Mouse (Mus musculus) embryonic stem cell, embryonic (primary cell): Measurements from ENCODE around the gene Bbip1.

Source experiments
- CTCF ChIA-PET, 4 experiments: fragments of 300-600 bp in 2 of 4; fragments of 350-600 bp in 2 of 4; sonication (Branson Sonifier 250); formaldehyde crosslinking; loops; one replicate each; lab custom pipeline; 2022; ENCODE audit warnings: inconsistent platforms in 2 of 4; lab: Charles Lee
- POLR2A ChIA-PET, 4 experiments: fragments of 300-600 bp in 2 of 4; fragments of 350-600 bp in 2 of 4; sonication (Branson Sonifier 250); formaldehyde crosslinking; loops; one replicate each; lab custom pipeline; 2022; ENCODE audit warnings: antibody characterized with exemption in 4 of 4, inconsistent platforms in 1 of 4; lab: Charles Lee

Bbip1 gene

GRCm38 (mm10) chr19:53901931-53902738, 42.3 kb downstream of the Bbip1 start:
- ChIA-PET CTCF (interaction anchor here in 1 of 4 experiments (0.6 to 1.8 kb wide), 3 partner anchors 22 to 197 kb away, joined by 3 to 6 read pairs (median 3); no protein-coding TSS in a partner anchor), POLR2A (interaction anchor here in 3 of 4 experiments (0.6 to 6.2 kb wide), 38 partner anchors 8 to 305 kb away, joined by 3 to 104 read pairs (median 7); partner anchors contain the start of genes Bbip1 (in 2 of the 3), Pdcd4 (in 2 of the 3), Shoc2 (in 2 of the 3) and Smc3 (in 2 of the 3))

GRCm38 (mm10) chr19:53899941-53900610, 44.4 kb downstream of the Bbip1 start:
- POLR2A ChIA-PET: interaction anchor here in 3 of 4 experiments (0.9 to 6.2 kb wide), 5 partner anchors 8 to 79 kb away, joined by 3 to 71 read pairs (median 4); partner anchors contain the start of gene Pdcd4 (in 2 of the 3)
- CTCF ChIA-PET: no interaction called here

GRCm38 (mm10) chr19:53898970-53899900, 45.2 kb downstream of the Bbip1 start:
- CTCF ChIA-PET: interaction anchor here in 1 of 4 experiments (0.6 kb wide), 1 partner anchor 94 kb away, joined by 3 read pairs; no protein-coding TSS in a partner anchor
- POLR2A ChIA-PET: interaction anchor here in 3 of 4 experiments (0.5 to 1.2 kb wide), 6 partner anchors 9 to 78 kb away, joined by 3 to 4 read pairs (median 3); no protein-coding TSS in a partner anchor

- ChIA-PET CTCF (interaction anchor here in 1 of 4 experiments (0.6 kb wide), 1 partner anchor 93 kb away, joined by 3 read pairs; no protein-coding TSS in a partner anchor), POLR2A (interaction anchor here in 2 of 4 experiments (0.5 to 1.2 kb wide), 6 partner anchors 8 to 299 kb away, joined by 3 to 8 read pairs (median 4); no protein-coding TSS in a partner anchor)
These were observed 45.9 kb downstream of the Bbip1 start for GRCm38 (mm10) chr19:53898498-53898897.

- CTCF ChIA-PET: no interaction called here
- POLR2A ChIA-PET: interaction anchor here in 2 of 4 experiments (0.6 to 1.2 kb wide), 4 partner anchors 17 to 298 kb away, joined by 3 to 8 read pairs (median 4); no protein-coding TSS in a partner anchor
These were observed 46.4 kb downstream of the Bbip1 start for GRCm38 (mm10) chr19:53898046-53898445.

GRCm38 (mm10) chr19:53894538-53895121, 49.8 kb downstream of the Bbip1 start:
- ChIA-PET POLR2A (interaction anchor here in 3 of 4 experiments (0.6 to 2.6 kb wide), 7 partner anchors 8 to 611 kb away, joined by 3 to 28 read pairs (median 3); partner anchors contain the start of genes Bbip1 (in 1 of the 3) and Shoc2 (in 1 of the 3)), CTCF (interaction anchor here in 1 of 4 experiments (0.7 kb wide), 1 partner anchor 474 kb away, joined by 4 read pairs; no protein-coding TSS in a partner anchor)

GRCm38 (mm10) chr19:53893711-53894171, 50.7 kb downstream of the Bbip1 start:
- CTCF ChIA-PET: no interaction called here

GRCm38 (mm10) chr19:53892838-53893359, 51.5 kb downstream of the Bbip1 start:
- CTCF ChIA-PET: no interaction called here
- POLR2A ChIA-PET: interaction anchor here in 3 of 4 experiments (0.7 to 2.6 kb wide), 6 partner anchors 10 to 58 kb away, joined by 3 to 28 read pairs (median 5); no protein-coding TSS in a partner anchor

More at GRCm38 (mm10) chr19:53893711-53894171, 50.7 kb downstream of the Bbip1 start:
- POLR2A ChIA-PET: interaction anchor here in 3 of 4 experiments (0.6 to 2.6 kb wide), 9 partner anchors 9 to 583 kb away, joined by 3 to 28 read pairs (median 3); partner anchors contain the start of genes Bbip1 (in 1 of the 3), Mxi1 (in 1 of the 3) and Shoc2 (in 1 of the 3)

GRCm38 (mm10) chr19:53892061-53892460, 52.4 kb downstream of the Bbip1 start, which contains the start of gene Pdcd4:
Gene Pdcd4, plus strand, starts transcription at chr19:53892231.
- CTCF ChIA-PET: interaction anchor here in 1 of 4 experiments (1.2 kb wide), 1 partner anchor 50 kb away, joined by 3 read pairs; no protein-coding TSS in a partner anchor
- POLR2A ChIA-PET: interaction anchor here in 3 of 4 experiments (0.8 to 4.1 kb wide), 18 partner anchors 9 to 165 kb away, joined by 3 to 104 read pairs (median 5); partner anchors contain the start of genes Bbip1 (in 2 of the 3) and Shoc2 (in 2 of the 3)

GRCm38 (mm10) chr19:53891569-53891968, 52.9 kb downstream of the Bbip1 start:
- CTCF ChIA-PET: interaction anchor here in 1 of 4 experiments (1.2 kb wide), 1 partner anchor 50 kb away, joined by 3 read pairs; no protein-coding TSS in a partner anchor

GRCm38 (mm10) chr19:53890781-53891251, 53.6 kb downstream of the Bbip1 start:
- ChIA-PET CTCF (interaction anchor here in 1 of 4 experiments (1.2 kb wide), 1 partner anchor 49 kb away, joined by 3 read pairs; no protein-coding TSS in a partner anchor), POLR2A (interaction anchor here in 3 of 4 experiments (0.6 to 4.1 kb wide), 59 partner anchors 9 to 1335 kb away, joined by 3 to 104 read pairs (median 4); partner anchors contain the start of genes Bbip1 (in 2 of the 3), Shoc2 (in 2 of the 3) and Smc3 (in 1 of the 3))

More at GRCm38 (mm10) chr19:53891569-53891968, 52.9 kb downstream of the Bbip1 start:
- POLR2A ChIA-PET: interaction anchor here in 3 of 4 experiments (0.6 to 4.1 kb wide), 38 partner anchors 9 to 1335 kb away, joined by 3 to 104 read pairs (median 5); partner anchors contain the start of genes Bbip1 (in 2 of the 3), Shoc2 (in 2 of the 3) and Smc3 (in 1 of the 3)

GRCm38 (mm10) chr19:53890274-53890673, 54.2 kb downstream of the Bbip1 start:
- ChIA-PET CTCF (interaction anchor here in 1 of 4 experiments (1.1 kb wide), 1 partner anchor 1171 kb away, joined by 3 read pairs; no protein-coding TSS in a partner anchor), POLR2A (interaction anchor here in 3 of 4 experiments (0.7 to 4.1 kb wide), 50 partner anchors 9 to 1336 kb away, joined by 3 to 104 read pairs (median 4); partner anchors contain the start of genes Bbip1 (in 2 of the 3), Shoc2 (in 2 of the 3) and Smc3 (in 1 of the 3))

GRCm38 (mm10) chr19:53889555-53889954, 54.9 kb downstream of the Bbip1 start:
- ChIA-PET CTCF (interaction anchor here in 1 of 4 experiments (1.1 kb wide), 1 partner anchor 1171 kb away, joined by 3 read pairs; no protein-coding TSS in a partner anchor), POLR2A (interaction anchor here in 3 of 4 experiments (0.9 to 4.1 kb wide), 15 partner anchors 9 to 229 kb away, joined by 3 to 104 read pairs (median 6); no protein-coding TSS in a partner anchor)

GRCm38 (mm10) chr19:53888331-53888730, 56.1 kb downstream of the Bbip1 start:
- ChIA-PET POLR2A (interaction anchor here in 2 of 4 experiments (0.6 to 4.1 kb wide), 4 partner anchors 15 to 171 kb away, joined by 3 to 104 read pairs (median 38); no protein-coding TSS in a partner anchor), CTCF (no interaction called here)

- ChIA-PET CTCF (no interaction called here), POLR2A (interaction anchor here in 2 of 4 experiments (0.5 to 1.1 kb wide), 3 partner anchors 15 to 275 kb away, joined by 3 to 5 read pairs (median 4); no protein-coding TSS in a partner anchor)
These were observed 56.6 kb downstream of the Bbip1 start for GRCm38 (mm10) chr19:53887822-53888221.
